Mouse (Mus musculus) fibroblast of lung, adult 2 months (primary cell): ENCODE measurements around the gene Chrm4.

ENCODE experiments used
- DNase-seq: peaks from one replicate; pipeline ENCODE4 v3.0.0-alpha.2; 2011; ENCODE audit warnings: low read depth

Chrm4 gene

DNA sequence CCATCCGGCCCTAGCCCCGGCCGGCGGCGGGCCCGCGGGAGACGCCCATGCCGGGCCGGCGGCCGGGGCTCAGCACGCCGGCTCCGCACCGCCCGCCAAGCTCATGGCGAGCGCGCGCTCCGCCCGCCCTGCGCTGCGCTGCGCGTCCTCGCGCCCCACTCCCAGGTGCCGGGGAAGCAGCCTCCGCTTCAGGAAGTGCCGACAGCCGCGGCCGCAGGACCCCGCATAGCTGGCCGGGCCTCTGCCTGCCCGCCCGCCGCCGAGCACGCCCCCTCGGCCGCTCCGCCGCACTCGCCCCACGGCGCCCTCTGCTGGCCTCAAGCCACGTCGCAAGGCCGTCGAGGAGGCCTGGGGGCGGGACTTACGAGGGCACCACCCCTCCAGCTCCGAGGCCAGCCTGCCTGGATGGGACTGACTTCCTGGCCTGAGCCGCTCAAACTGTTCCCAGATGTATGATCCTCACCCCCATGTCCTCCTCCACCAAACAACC lies 36.4 kb downstream of the Chrm4 start:
- peak; percentile 74 for DNase-seq

DNA sequence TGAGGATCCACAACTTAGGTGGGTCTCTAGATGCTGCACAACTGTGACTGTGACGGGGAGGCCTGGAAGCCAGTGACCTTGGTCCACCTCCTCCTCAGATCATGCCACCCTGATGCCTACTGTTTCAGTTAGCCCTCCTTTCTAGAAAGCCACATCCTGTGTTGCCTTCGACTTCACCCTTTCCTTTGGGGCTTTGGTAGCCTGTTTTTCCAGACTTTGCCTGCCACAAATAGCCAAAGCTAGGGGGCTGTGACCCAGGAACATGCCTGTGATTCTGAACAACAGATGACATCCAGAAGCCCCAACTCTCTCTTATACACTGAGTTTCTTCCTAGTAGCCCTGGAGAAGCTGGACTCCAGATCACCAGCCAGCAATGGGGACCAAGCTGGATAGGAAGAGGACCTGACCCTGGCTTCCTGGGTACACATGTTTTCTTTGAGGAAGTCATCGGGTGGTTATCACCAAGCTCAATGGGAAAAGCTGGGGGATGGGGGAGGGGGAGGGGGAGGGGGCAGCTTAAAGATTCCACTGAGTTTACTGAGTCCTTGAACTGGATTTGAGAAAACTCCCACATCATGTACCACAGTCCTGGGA lies 37.7 kb downstream of the Chrm4 start:
- DNase-seq = no peak

DNA sequence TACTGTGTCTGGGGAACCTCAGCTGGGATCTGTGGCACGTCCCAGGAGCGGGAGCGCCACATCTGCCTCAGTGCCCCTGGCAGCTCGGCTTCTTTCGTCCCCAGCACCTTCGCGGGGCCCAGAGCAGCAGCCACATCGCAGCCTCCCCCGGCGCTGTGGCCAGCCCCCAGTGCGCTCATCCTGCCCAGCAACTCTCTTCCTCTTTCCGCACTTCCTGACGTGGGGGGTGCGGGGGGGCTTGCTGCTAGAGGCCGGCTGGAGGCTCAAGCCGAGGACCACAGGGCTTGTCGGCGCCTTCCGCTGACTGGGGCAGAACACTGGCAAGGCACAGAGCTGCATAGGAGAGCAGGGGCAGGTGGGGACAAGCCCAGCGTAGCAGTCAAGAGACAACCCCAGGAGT lies 38.4 kb downstream of the Chrm4 start:
- DNase-seq = no peak

DNA sequence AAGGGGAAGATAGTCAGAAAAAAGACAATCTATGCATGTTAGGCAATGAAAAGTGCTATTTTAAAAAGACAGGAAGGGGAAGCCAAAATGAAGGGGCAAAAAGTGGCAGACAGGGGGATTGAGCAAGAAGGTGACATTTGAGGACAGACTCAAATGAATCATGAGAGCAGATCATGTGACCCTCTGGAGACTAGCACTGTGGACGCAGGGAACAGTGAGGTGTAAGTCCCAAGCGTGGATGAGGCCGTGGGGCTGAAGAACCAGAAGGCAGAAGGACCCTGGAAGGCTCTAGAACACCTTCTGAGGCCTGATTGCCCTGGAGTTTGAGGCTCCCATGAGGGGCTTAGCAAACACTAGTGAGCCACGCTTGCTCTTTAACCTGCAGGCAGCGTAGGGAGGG lies 39.3 kb downstream of the Chrm4 start:
- DNase-seq = no peak

DNA sequence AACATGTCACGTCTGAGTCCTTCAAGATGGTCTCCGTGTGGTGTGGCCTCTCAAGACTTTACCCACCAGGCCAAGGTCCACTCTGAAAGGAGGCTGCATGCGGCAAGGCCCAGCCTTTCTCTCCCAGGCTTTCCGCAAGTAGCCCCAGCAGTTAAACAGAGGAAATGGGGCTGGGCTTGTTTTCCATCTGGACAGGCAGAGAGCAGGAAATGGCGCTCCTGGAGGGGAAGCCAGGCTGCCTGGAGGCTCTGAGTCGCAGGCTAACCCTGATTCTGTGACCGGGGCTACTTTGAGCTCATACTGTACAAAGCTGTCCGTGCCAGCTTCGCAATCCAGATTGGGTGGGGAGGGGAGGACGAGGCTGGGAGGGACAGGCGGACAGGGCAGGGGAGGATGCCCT lies 40.9 kb downstream of the Chrm4 start:
- no peak for DNase-seq

DNA sequence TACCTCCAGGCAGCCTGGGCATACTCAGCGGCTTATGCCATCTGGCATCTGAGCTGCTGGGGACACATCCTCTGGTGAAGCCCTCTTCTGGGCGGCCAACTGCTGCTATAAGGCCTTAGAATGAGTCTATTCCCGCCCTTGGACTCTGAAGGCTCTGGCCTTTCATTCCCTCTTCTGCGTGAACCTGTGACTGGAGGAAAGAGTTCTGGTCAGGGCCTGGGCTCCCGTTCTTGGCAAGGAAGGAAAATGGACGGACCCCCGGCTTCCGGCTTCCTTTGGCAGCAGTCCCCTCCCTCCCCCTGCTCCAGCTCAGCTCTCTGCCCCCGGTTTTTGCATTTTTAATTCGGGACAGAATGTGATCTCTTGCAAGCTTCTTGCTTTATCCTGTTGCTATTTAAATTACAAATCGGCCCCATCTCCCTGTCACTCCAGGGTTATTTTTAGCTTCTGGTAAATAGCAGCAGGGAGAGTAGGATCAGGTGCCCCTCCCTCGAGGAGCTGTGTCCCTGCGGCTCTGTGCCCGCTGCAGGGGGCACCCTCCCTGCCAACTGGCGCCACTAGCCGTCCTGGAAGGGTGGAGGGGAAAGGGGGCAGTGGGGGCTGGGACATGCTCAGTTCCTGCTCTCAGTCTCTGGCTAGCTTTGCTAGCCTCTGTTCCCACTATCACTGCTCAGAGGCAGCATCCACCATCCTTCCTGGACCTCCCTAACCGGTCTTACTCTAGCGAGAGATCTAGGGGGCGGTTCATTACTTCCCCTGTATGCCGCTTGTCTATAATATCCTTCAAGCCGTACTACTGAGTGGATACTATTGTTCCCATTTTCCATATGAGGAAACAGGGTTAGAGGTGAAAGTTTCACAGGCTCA lies 44.4 kb downstream of the Chrm4 start:
- no peak for DNase-seq

DNA sequence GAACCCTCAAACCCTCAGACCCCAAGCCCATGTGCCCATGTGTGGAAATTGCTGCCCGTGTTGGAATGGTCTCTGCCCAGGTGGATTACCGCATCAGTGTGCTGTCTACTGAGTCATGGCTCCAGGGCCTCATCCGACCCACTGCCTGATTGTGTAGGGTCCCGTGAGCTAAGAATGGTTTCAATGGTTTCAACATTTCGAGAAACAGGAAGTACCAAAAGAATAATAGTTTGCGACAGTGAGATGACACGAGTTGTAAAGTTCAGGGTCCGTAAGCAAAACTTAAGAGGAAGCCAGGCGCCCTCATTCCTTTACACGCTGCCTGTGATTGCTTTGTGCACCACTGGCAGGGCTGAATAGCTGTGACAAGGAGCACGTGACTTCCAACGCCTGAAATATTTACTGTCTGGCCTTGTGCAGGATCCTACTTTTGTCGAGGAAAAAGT lies 45.1 kb downstream of the Chrm4 start:
- no peak for DNase-seq

DNA sequence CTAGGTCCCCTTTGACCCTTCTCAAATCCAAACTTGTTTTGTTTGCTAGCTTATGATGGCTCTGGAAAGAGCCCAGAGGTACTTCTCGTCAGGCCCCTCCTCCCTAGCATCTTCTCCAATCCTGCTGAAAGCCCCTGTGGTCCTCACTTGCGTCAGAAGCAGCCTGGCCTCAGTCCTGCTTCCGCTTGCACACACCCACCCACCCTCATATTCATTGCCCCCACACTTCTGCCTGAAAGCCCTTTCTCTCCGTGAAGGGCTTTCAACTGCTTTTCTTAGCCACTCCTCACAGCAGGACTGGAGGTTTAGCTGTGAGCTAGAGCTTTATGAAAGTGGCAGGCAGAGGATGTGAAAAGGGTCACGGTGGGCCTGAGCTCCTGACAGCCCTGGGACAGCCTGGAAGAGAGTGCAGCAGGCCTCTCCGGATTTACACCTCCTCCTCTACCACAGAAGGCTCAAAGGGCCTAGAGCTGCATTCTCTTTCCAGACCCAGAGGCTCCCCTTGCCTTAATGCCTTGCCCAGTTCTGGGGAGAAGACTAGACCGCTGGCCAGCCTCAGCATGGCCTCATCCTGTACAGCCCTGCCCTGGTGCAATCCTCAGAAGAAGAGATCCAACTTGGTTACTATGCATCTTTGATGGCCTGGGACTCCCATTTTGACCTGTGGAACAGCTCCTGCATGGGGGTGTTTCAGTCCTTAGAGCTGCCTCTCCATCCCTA lies 46.5 kb downstream of the Chrm4 start:
- DNase-seq = no peak

DNA sequence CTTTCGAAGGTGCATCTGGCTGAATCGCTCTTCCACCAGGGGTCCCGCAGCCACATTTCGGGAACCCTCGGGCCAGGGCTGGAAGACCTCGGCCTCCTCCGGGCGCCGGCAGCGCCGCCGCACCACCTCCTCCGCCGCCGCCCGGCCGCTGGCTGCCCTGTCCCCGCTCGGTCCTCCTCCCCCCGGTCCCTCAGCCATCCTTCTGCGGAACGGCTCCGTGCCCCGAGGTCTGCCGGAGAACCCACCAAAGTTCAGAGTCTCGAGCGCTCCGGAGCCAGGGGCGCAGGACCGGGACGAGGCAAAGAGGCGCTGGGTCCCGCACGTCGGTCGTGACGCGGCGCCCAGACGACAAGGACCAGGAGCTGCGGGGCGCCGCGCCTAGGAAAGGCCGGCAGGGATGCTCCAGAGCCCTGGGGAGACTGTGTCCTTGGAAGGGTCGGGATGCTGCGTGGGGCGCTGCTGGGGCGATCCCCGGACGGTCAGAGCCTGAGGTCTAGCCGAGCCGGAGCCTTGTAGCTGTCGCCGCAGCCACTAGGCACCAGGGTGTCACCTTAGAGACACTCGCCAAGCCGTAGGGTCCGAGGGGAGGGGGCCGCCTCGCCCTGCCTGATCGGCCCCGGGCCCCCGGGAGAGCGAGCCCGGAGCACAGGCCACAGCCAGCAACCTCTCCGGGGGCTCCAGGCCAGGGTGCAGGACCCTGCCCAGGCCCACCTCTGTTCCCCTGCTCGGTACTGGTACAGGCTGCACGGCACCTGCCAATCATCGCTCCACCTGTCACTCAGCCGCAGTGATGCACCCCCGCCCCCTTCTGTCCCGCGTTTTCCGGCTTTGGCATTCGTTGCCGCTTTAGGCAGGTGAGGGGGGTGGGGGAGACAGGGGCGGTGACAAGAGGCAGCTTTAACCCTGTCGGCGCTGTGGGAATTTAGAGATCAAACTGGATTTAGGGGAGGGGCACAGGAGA lies 48.8 kb downstream of the Chrm4 start, which contains the start of gene Dgkz:
TSS of gene Dgkz (minus strand) at position 284 of the 961 bp plus-strand sequence.
- no peak for DNase-seq

DNA sequence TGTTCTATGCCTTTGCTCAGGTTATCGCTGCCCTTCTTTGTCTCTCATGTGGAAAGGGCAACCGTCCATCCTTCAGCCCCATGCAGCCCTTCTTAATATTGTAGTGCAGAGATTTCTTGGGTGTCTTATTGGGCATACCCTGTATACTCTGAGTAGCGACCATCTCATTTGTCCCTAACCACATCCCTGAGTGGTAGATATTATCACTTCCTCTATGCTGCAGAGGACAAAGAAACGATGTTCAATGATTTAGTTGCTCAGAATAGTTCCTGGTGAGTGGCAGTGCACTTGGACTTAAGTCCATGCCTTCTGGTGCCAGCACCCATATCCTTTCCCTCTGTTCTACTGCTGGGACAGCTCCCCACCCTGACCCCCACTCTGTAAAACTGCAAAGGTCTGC lies 50.9 kb downstream of the Chrm4 start:
- DNase-seq = no peak
